ENCODE assay signal across 16 mouse cellular contexts in the genomic region with DNA sequence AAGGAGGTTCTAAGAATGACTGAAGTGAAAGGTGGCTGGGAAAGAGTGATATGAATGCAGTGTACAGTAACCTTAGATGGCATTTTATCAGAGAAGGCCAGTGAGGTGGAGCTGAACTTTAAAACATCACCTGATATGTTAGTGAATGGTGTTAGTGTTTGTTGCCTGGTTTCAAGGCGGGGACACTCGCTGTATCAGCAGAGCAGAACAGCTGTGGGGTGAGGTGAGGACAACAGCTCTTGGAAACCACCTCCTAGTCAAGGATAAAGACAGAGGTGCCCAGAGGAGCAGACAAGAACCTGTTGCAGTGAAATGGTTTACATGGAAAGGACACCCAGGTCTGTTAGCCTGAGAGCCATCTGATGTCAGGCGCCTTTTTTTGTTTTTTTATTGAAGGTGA. TPM values are rescaled to one million over a fixed set of nuclear protein-coding genes. Genes with fewer than 3 reads are reported as not detected.
A peak's percentile ranks its signal among the peaks of the same experiment; 100 is the strongest.
DNase-seq lines count a peak whose midpoint lies in the region; ATAC-seq and TF ChIP-seq lines count a peak whose summit lies in the region.
"Had no signal": no experiment of that assay in that cellular context is flagged by ENCODE, and none has a peak within 500 bp of the region (broad histone marks: within the 10 kb centered on the region; RNA-seq: fewer than 3 reads in every experiment).

No protein-coding gene starts in this region.

- no peaks in the 10 kb centered on the region for H3K79me2 ChIP-seq in liver, adult 2 months (ENCODE audit: control insufficient read depth, insufficient read depth, low read length)

- H3K27ac ChIP-seq in liver, adult 2 months (replicated peaks; ENCODE audit: insufficient read depth, low read depth, low read length), result peak overlapping the region; percentile 76
- no peak overlapping the region for H3K27ac ChIP-seq in liver, embryonic 11.5 days (ENCODE audit: low read depth, low read length)
- no peak overlapping the region for H3K27ac ChIP-seq in kidney, postnatal 0 days
- no peak overlapping the region for H3K27ac ChIP-seq in stomach, postnatal 0 days (replicated peaks)
- H3K27ac ChIP-seq in forebrain, embryonic 16.5 days (ENCODE audit: low read length), result no peak overlapping the region
- H3K27ac ChIP-seq: hindbrain, embryonic 15.5 days; macrophage; midbrain, embryonic 13.5 days had no signal

- peak; percentile 96 for DNase-seq in liver, adult 2 months (ENCODE audit: extremely low read depth, low read depth, low spot score)
- no peak for DNase-seq in liver, embryonic 11.5 days (ENCODE audit: low spot score)
- DNase-seq in heart, postnatal 14 days, result peak; percentile 17 to 47
- DNase-seq in kidney, postnatal 0 days (ENCODE audit: low spot score), result no peak
- DNase-seq in stomach, postnatal 0 days (ENCODE audit: low spot score), result peak; percentile 24
- DNase-seq in ovary, postnatal 14 days (ENCODE audit: low spot score), result no peak
- no peak for DNase-seq in cerebellum, postnatal 36 days
- DNase-seq: adrenal gland, postnatal 10 days; cerebellum, adult 9-10 months; embryo, embryonic 11 days had no signal

- intact Hi-C loops in heart, postnatal 14 days (cut with DNase I), result loop anchor here (5.0 kb wide), 1 partner anchor 62 kb away; the partner anchor contains the start of gene Shcbp1

- peaks cover 22% of the 10 kb centered on the region for H3K4me1 ChIP-seq in liver, adult 2 months (ENCODE audit: control insufficient read depth, insufficient read depth, low read length)
- no peaks in the 10 kb centered on the region for H3K4me1 ChIP-seq in liver, embryonic 11.5 days (replicated peaks; ENCODE audit: control insufficient read depth, insufficient read depth, low read length)
- H3K4me1 ChIP-seq in kidney, postnatal 0 days (replicated peaks; ENCODE audit: insufficient read depth, low read length), result 0 out of 2 replicates have a peak, but pooled peaks cover 3% of the 10 kb centered on the region
- no peaks in the 10 kb centered on the region for H3K4me1 ChIP-seq in stomach, postnatal 0 days (replicated peaks; ENCODE audit: control insufficient read depth, insufficient read depth)
- no peaks in the 10 kb centered on the region for H3K4me1 ChIP-seq in forebrain, embryonic 16.5 days (replicated peaks; ENCODE audit: control insufficient read depth, insufficient read depth, low read length)
- H3K4me1 ChIP-seq: hindbrain, embryonic 15.5 days; liver, embryonic 15.5 days; midbrain, embryonic 13.5 days had no signal

- peak overlapping the region; percentile 14; the same call in 1 of the 2 replicates for H3K4me3 ChIP-seq in liver, adult 2 months (ENCODE audit: insufficient read depth, low read depth, low read length)
- no peak overlapping the region for H3K4me3 ChIP-seq in liver, embryonic 11.5 days (ENCODE audit: low read depth, low read length)
- H3K4me3 ChIP-seq in kidney, postnatal 0 days (replicated peaks; ENCODE audit: low read depth, low read length), result no peak overlapping the region
- H3K4me3 ChIP-seq in stomach, postnatal 0 days (ENCODE audit: low read depth, low read length), result no peak overlapping the region
- no peak overlapping the region for H3K4me3 ChIP-seq in forebrain, embryonic 16.5 days (replicated peaks; ENCODE audit: low read length)
- H3K4me3 ChIP-seq: erythroblast, embryonic 14.5 days; hindbrain, embryonic 15.5 days; liver, embryonic 15.5 days; midbrain, embryonic 13.5 days had no signal

- no peaks in the 10 kb centered on the region for H3K36me3 ChIP-seq in liver, adult 2 months (ENCODE audit: control insufficient read depth, insufficient read depth, low read length)
- H3K36me3 ChIP-seq in liver, embryonic 11.5 days (ENCODE audit: control insufficient read depth, insufficient read depth, low read length), result no peaks in the 10 kb centered on the region
- no peaks in the 10 kb centered on the region for H3K36me3 ChIP-seq in kidney, postnatal 0 days (ENCODE audit: insufficient read depth, low read length)
- H3K36me3 ChIP-seq in stomach, postnatal 0 days (ENCODE audit: control insufficient read depth, insufficient read depth, low read length), result no peaks in the 10 kb centered on the region
- no peaks in the 10 kb centered on the region for H3K36me3 ChIP-seq in forebrain, embryonic 16.5 days (ENCODE audit: control insufficient read depth, insufficient read depth)
- H3K36me3 ChIP-seq: hindbrain, embryonic 15.5 days; liver, embryonic 15.5 days; midbrain, embryonic 13.5 days had no signal

- peak overlapping the region; percentile 25; the same call in 1 of the 2 replicates for H3K9ac ChIP-seq in liver, adult 2 months (ENCODE audit: low read depth, low read length)
- no peak overlapping the region for H3K9ac ChIP-seq in liver, embryonic 11.5 days (ENCODE audit: low read depth, low read length)
- H3K9ac ChIP-seq in kidney, postnatal 0 days (ENCODE audit: low read depth, low read length), result no peak overlapping the region
- no peak overlapping the region for H3K9ac ChIP-seq in stomach, postnatal 0 days (ENCODE audit: low read length)
- H3K9ac ChIP-seq in forebrain, embryonic 16.5 days (replicated peaks; ENCODE audit: low read depth, low read length), result no peak overlapping the region
- H3K9ac ChIP-seq: hindbrain, embryonic 15.5 days; liver, embryonic 15.5 days; midbrain, embryonic 13.5 days had no signal

- H3K9me3 ChIP-seq in liver, embryonic 11.5 days (ENCODE audit: control insufficient read depth, low read length), result no peaks in the 10 kb centered on the region
- H3K9me3 ChIP-seq in kidney, postnatal 0 days (replicated peaks; ENCODE audit: low read length), result no peaks in the 10 kb centered on the region
- H3K9me3 ChIP-seq in stomach, postnatal 0 days (ENCODE audit: control insufficient read depth, low read length), result no peaks in the 10 kb centered on the region
- no peaks in the 10 kb centered on the region for H3K9me3 ChIP-seq in forebrain, embryonic 16.5 days (ENCODE audit: control insufficient read depth, low read length)
- H3K9me3 ChIP-seq: hindbrain, embryonic 15.5 days; liver, embryonic 15.5 days; midbrain, embryonic 13.5 days had no signal

- TF ChIP-seq POLR2A in liver, adult 2 months (IDR thresholded peaks at IDR 0.05; ENCODE audit: extremely low read depth, insufficient read depth, low read length), result no peak

- no peaks in the 10 kb centered on the region for H3K27me3 ChIP-seq in liver, adult 2 months (ENCODE audit: control insufficient read depth, insufficient read depth, low read length)
- no peaks in the 10 kb centered on the region for H3K27me3 ChIP-seq in liver, embryonic 11.5 days (replicated peaks; ENCODE audit: control insufficient read depth, insufficient read depth, low read length)
- no peaks in the 10 kb centered on the region for H3K27me3 ChIP-seq in kidney, postnatal 0 days (ENCODE audit: insufficient read depth, low read length)
- no peaks in the 10 kb centered on the region for H3K27me3 ChIP-seq in stomach, postnatal 0 days (ENCODE audit: control insufficient read depth, insufficient read depth, low read length)
- no peaks in the 10 kb centered on the region for H3K27me3 ChIP-seq in forebrain, embryonic 16.5 days (replicated peaks; ENCODE audit: control insufficient read depth, insufficient read depth, low read length)
- H3K27me3 ChIP-seq: hindbrain, embryonic 15.5 days; liver, embryonic 15.5 days; midbrain, embryonic 13.5 days had no signal

- TF ChIP-seq CTCF in liver, adult 2 months (IDR thresholded peaks at IDR 0.05; ENCODE audit: low read depth, low read length), result no peak
- TF ChIP-seq CTCF in kidney, postnatal 0 days (IDR thresholded peaks at IDR 0.05; ENCODE audit: low read depth), result no peak
- TF ChIP-seq CTCF in stomach, postnatal 0 days (IDR thresholded peaks at IDR 0.05; ENCODE audit: low read depth), result no peak

- no peak overlapping the region for H3K4me2 ChIP-seq in liver, embryonic 11.5 days
- H3K4me2 ChIP-seq in kidney, postnatal 0 days (ENCODE audit: low read length), result no peak overlapping the region
- H3K4me2 ChIP-seq in stomach, postnatal 0 days (replicated peaks; ENCODE audit: low read depth), result no peak overlapping the region
- H3K4me2 ChIP-seq in forebrain, embryonic 16.5 days (ENCODE audit: low read length), result no peak overlapping the region
- H3K4me2 ChIP-seq: hindbrain, embryonic 15.5 days; liver, embryonic 15.5 days; midbrain, embryonic 13.5 days had no signal

- WGBS in liver, adult 2 months, result 31% methylated on average over 3 of the region's 3 CpGs
- WGBS in liver, embryonic 11.5 days, result 73% methylated on average over 3 of the region's 3 CpGs
- WGBS in kidney, postnatal 0 days, result 69% methylated on average over 3 of the region's 3 CpGs
- 67% methylated on average over 3 of the region's 3 CpGs for WGBS in stomach, postnatal 0 days
- WGBS in forebrain, embryonic 16.5 days, result 89% methylated on average over 3 of the region's 3 CpGs

- ATAC-seq in liver, embryonic 11.5 days (replicated peaks; ENCODE audit: low FRiP score), result no peak
- 0 out of 2 replicates have a peak, but pooled peaks have one; percentile 25 for ATAC-seq in kidney, postnatal 0 days (replicated peaks; ENCODE audit: low FRiP score, low read depth)
- ATAC-seq in stomach, postnatal 0 days (ENCODE audit: low FRiP score, low TSS enrichment), result peak; percentile 67; the same call in 1 of the 2 replicates
- no peak for ATAC-seq in forebrain, embryonic 16.5 days
- ATAC-seq: midbrain, embryonic 13.5 days had no signal

- no peak for TF ChIP-seq EP300 in stomach, postnatal 0 days (optimal IDR thresholded peaks at IDR 0.05)

RNA-seq across cellular contexts. Expression of gene Shcbp1, which starts 59.7 kb away (rescaled TPM):
- 0.37 and 1.2 TPM in 2 replicates for total RNA-seq in liver, adult 2 months (2014; rRNA removed)
- polyA plus RNA-seq in liver, adult 2 months (2012; rRNA removed), result not detected in 2 replicates
- 65.9 and 85.2 TPM in 2 replicates for polyA plus RNA-seq in liver, embryonic 11.5 days (2014; fragmentation: Nextera tagmentation; extraction: Ambion mirVana)
- total RNA-seq in heart, postnatal 14 days (2021), result 1 to 10 TPM; 1.7 to 3.6 TPM
- polyA plus RNA-seq in kidney, postnatal 0 days (2015; fragmentation: Nextera tagmentation; extraction: Ambion mirVana), result 33.4 and 36.6 TPM in 2 replicates
- 15.6 and 18.6 TPM in 2 replicates for polyA plus RNA-seq in stomach, postnatal 0 days (2015; fragmentation: Nextera tagmentation; extraction: Ambion mirVana)
- polyA plus RNA-seq in forebrain, embryonic 16.5 days (2015; fragmentation: Nextera tagmentation; extraction: Ambion mirVana), result 25.4 and 26.0 TPM in 2 replicates

Comparison
In these comparisons a context has a peak if more than half of its experiments do, and no peak if none do; other contexts are left out.
1. DNase-seq: peak in liver, adult 2 months (single experiment), heart, postnatal 14 days (2 of 2) and stomach, postnatal 0 days (single experiment); none in liver, embryonic 11.5 days (single experiment), kidney, postnatal 0 days (single experiment), ovary, postnatal 14 days (single experiment) and cerebellum, postnatal 36 days (0 of 2).
2. RNA of gene Shcbp1, which starts 59.7 kb away (polyA plus RNA-seq): 65.9 to 85.2 TPM in liver, embryonic 11.5 days, 33.4 to 36.6 TPM in kidney, postnatal 0 days, 25.4 to 26.0 TPM in forebrain, embryonic 16.5 days and 15.6 to 18.6 TPM in stomach, postnatal 0 days; not detected in liver, adult 2 months; every median in the first group is over 10 times any median in the second.
3. ATAC-seq: peak in kidney, postnatal 0 days (single experiment) and stomach, postnatal 0 days (single experiment); none in liver, embryonic 11.5 days (single experiment) and forebrain, embryonic 16.5 days (single experiment).